Mouse (Mus musculus) erythroblast, embryonic 14.5 days (primary cell): ENCODE data around the gene Ace2. TPM values are rescaled to one million over a fixed set of nuclear protein-coding genes. Genes with fewer than 3 reads are reported as not detected.

Experiments used
- H3K27me3 ChIP-seq: 2 replicates; pipeline ENCODE4 v1.6.1; 2012; ENCODE audit warnings: inconsistent platforms; ENCODE audit not compliant: control insufficient read depth
- H3K36me3 ChIP-seq: 2 replicates; pipeline ENCODE4 v1.6.1; 2012; ENCODE audit warnings: mild to moderate bottlenecking, inconsistent platforms; ENCODE audit not compliant: control insufficient read depth
- H3K4me1 ChIP-seq: 2 replicates; pipeline ENCODE4 v1.6.1; 2012; ENCODE audit warnings: inconsistent platforms; ENCODE audit not compliant: control insufficient read depth
- H3K4me3 ChIP-seq: replicated peaks from 2 replicates; pipeline ENCODE3; 2012; ENCODE audit warnings: moderate library complexity, mild to moderate bottlenecking, inconsistent platforms
- H3K9me3 ChIP-seq: 2 replicates; pipeline ENCODE4 v1.6.1; 2012; ENCODE audit warnings: low read length, inconsistent platforms, mixed read lengths; ENCODE audit not compliant: control insufficient read depth
- GATA1 ChIP-seq: IDR thresholded peaks from 2 replicates; pipeline ENCODE4 v1.6.1; 2012; ENCODE audit warnings: low read length, inconsistent platforms, mixed read lengths
- TAL1 ChIP-seq: IDR thresholded peaks from 3 replicates; pipeline ENCODE4 v1.6.1; 2012; ENCODE audit warnings: low read length, inconsistent platforms, mixed read lengths
- polyA plus RNA-seq: library from polyadenylated mRNA; stranded (reverse); fragments of >175 nt; gene quantifications from 2 replicates; pipeline ENCODE4 v1.2.3, GENCODE M21; 2012

Gene Ace2
- polyA plus RNA-seq, 1 experiment, result not detected

DNA sequence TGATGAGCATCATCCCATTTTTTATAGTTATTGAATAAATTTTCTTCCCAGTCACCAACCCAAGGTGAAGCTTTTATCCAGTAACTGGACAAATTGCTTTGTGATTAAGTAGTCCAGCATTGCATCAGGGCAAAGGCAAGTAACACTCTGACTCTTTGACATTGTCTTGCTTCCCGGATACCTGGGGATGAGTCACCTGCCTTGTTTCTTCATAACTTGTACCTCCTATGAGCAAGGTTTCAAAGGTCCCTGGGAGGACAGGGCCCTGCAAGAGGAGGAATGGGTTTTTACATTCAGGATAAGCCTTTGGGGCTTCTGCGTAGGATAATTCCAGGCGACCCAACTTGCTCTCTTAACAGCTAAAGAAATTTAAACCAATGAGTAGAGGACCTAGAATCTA, 15.2 kb upstream of the Ace2 start:
- H3K4me1 ChIP-seq, result no peaks in the 10 kb centered on the region
- TF ChIP-seq GATA1, result no peak
- no peak for TF ChIP-seq TAL1
- H3K4me3 ChIP-seq, result no peak overlapping the region
- no peaks in the 10 kb centered on the region for H3K9me3 ChIP-seq
- peaks cover 2% of the 10 kb centered on the region; the same call in 1 of the 2 replicates for H3K27me3 ChIP-seq
- H3K36me3 ChIP-seq, result no peaks in the 10 kb centered on the region

DNA sequence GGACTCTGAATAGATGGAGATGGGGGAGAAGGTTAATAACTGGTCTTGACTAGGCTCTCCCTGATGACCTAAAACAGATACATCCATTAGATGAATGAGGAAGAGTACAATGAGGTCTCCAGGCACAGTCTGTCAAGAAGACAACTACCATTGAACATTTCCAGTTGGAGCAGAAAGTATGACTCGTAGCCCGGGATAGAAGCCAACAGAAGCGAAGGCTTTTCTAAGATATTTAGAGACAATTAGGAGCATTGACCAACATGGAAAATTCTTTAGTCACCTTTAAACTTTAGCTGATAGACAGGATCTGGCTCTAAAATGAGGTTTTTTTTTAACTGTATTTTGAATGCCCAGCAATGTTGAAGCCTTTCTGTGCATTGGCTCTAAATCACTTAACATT, 5.6 kb upstream of the Ace2 start:
- H3K9me3 ChIP-seq, result no peaks in the 10 kb centered on the region
- no peak for TF ChIP-seq TAL1
- TF ChIP-seq GATA1, result no peak
- H3K36me3 ChIP-seq, result no peaks in the 10 kb centered on the region
- no peaks in the 10 kb centered on the region for H3K4me1 ChIP-seq
- no peak overlapping the region for H3K4me3 ChIP-seq
- peaks cover 12% of the 10 kb centered on the region for H3K27me3 ChIP-seq

DNA sequence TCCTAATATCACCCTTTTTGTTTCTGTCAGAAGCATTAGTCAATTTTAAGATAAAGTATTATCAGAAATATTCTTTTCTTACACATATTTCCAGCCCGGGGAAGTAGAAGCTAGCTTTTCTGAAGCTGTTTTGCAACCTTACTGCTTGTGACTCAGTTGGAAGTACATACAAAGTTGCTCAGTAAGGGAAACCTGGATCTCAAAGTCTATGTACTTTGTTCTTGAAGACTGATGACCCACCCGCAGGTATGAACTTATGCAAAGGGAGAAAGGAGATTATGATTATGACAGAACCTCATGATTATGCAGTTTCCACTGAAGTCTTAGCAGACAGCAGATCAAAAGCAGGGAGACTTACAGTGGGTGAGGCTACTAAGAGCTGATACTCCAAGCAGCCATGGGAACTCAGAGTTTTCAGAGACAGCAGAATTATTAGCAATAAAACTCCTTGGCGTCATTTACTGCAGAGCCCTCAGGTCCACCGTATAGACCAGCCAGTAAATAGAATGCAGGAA, 3.8 kb upstream of the Ace2 start:
- no peak overlapping the region for H3K4me3 ChIP-seq
- H3K4me1 ChIP-seq, result no peaks in the 10 kb centered on the region
- H3K9me3 ChIP-seq, result no peaks in the 10 kb centered on the region
- peaks cover 12% of the 10 kb centered on the region for H3K27me3 ChIP-seq
- TF ChIP-seq GATA1 (no peak), TAL1 (no peak)
- no peaks in the 10 kb centered on the region for H3K36me3 ChIP-seq

DNA sequence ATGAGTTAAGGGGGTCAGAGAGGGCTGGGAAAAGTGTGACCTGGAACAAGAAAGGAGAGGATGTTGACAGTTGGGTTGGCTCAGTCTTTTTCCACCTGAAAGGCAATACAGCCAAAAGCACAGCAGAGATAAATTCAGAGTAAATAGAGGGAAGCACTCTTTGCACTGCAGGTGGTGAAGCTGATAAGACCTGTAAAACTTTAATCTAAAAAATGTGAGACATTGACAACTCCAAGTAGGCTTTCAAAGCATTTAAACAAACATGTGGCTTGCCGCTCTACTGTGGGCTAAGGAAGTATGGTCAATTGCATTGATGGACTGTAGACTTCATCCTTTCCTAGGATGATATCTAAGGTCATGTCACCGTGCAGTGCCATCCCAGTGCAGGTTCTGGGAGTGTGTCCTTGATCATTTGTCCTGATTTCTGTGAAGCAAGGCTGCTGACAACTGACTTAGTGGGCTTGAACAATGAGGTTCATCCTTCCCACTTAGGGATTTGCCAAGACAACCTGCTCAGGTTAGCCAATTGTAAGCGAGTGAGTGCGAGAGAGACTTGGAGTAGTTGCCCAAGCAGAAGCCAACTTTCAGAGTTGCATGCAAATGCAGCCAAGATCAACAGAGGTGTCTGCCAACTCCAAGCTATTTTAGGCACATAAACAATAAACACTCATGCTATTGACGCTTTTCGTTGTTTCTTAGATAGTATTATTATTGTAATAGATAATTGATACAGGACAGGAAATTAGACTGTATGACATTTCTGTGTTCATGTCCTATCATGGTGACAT, 6.5 kb downstream of the Ace2 start:
- no peak for TF ChIP-seq GATA1
- peak; percentile 35; the same call in 1 of the 3 replicates for TF ChIP-seq TAL1
- Histone ChIP-seq H3K4me1 (peaks cover 23% of the 10 kb centered on the region), H3K9me3 (no peaks in the 10 kb centered on the region), H3K36me3 (no peaks in the 10 kb centered on the region), H3K27me3 (no peaks in the 10 kb centered on the region; the same call in 1 of the 2 replicates), H3K4me3 (no peak overlapping the region)

DNA sequence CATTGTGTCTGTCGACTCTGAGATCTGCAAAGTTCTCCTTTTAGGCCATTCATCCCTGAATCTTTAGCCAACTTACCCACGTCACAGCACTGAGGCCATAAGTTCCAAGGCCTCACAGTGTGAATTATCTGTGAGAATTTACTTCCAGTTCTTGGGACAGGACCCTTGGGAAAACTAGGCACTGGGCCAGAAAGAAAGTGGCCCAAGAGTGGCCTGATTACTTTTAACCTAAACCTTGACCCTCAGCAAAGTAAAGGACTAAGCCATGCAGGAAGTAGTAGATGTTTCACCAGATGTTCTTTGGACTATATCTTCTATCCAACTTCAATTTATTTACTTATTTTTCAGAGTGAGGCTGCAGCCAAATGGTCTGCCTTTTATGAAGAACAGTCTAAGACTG, 13.6 kb downstream of the Ace2 start:
- H3K9me3 ChIP-seq, result peaks cover 2% of the 10 kb centered on the region; the same call in 1 of the 2 replicates
- no peak overlapping the region for H3K4me3 ChIP-seq
- no peak for TF ChIP-seq GATA1
- TF ChIP-seq TAL1, result no peak
- no peaks in the 10 kb centered on the region; the same call in 1 of the 2 replicates for H3K27me3 ChIP-seq
- H3K4me1 ChIP-seq, result no peaks in the 10 kb centered on the region
- no peaks in the 10 kb centered on the region for H3K36me3 ChIP-seq

DNA sequence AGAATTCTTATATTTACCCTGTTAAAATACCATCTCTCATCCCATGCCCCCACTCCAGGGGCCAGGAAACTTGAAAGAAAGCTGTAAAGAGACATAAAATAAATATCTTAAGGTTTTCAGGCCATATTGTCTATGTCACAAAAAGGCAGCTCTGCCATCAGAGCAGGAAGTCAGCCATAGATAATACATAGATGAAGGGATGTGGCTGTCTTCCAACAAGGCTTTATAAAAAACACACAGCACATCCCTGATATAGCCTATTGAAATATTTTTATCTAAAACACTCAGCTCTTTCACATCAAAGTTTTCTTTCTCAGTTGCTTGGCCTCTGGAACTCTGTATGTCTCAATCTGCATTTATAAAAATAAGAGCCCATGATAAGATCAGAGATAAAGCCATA, 14.5 kb downstream of the Ace2 start:
- no peaks in the 10 kb centered on the region for H3K36me3 ChIP-seq
- H3K4me1 ChIP-seq, result no peaks in the 10 kb centered on the region
- TF ChIP-seq GATA1 (no peak), TAL1 (no peak)
- no peaks in the 10 kb centered on the region; the same call in 1 of the 2 replicates for H3K27me3 ChIP-seq
- H3K9me3 ChIP-seq, result peaks cover 2% of the 10 kb centered on the region; the same call in 1 of the 2 replicates
- no peak overlapping the region for H3K4me3 ChIP-seq

DNA sequence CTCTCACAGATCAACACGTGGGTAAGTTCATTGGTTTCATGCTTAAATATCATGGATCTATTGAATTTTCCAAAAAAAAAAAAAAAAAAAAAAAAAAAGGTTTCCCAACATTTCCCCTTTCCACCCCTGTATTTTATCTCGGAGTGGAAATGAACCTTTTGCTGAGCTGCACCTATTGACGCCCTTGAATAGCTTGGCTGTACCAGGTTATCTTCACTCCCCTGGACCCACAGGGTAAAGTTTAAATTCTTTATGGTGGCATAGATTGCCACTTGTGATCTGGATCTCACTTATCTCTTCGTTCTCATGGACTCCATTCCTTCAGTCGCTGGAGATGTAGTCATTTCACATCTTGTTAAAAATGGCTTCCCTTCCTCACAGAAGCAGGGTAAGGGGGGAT, 15.5 kb downstream of the Ace2 start:
- Histone ChIP-seq H3K4me1 (no peaks in the 10 kb centered on the region), H3K27me3 (peaks cover 1% of the 10 kb centered on the region), H3K9me3 (peaks cover 2% of the 10 kb centered on the region; the same call in 1 of the 2 replicates), H3K4me3 (no peak overlapping the region), H3K36me3 (no peaks in the 10 kb centered on the region)
- TF ChIP-seq GATA1, result no peak
- TF ChIP-seq TAL1, result no peak

DNA sequence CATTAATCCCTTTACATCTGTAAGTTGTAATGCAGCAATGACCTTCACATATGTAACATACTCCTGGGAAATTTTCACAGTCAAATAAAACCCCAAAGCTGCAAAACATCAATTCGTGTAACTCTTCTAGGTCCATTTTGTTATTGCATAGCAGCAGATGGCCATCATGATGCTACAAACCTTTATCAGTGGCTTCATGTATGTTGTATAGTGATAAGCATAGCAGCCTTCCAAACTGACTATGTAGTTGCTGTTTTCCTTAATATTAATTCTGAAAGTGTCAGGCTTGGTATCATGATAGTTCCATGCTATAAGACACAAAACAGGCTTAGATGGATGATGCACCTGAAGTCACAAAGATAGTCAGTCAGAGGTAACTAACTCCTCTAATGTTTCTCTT, 25.5 kb downstream of the Ace2 start:
- H3K4me3 ChIP-seq, result no peak overlapping the region
- H3K36me3 ChIP-seq, result no peaks in the 10 kb centered on the region
- peak; percentile 70 for TF ChIP-seq GATA1
- peak; percentile 66 for TF ChIP-seq TAL1
- peaks cover 14% of the 10 kb centered on the region for H3K27me3 ChIP-seq
- H3K9me3 ChIP-seq, result no peaks in the 10 kb centered on the region
- H3K4me1 ChIP-seq, result peaks cover 23% of the 10 kb centered on the region

DNA sequence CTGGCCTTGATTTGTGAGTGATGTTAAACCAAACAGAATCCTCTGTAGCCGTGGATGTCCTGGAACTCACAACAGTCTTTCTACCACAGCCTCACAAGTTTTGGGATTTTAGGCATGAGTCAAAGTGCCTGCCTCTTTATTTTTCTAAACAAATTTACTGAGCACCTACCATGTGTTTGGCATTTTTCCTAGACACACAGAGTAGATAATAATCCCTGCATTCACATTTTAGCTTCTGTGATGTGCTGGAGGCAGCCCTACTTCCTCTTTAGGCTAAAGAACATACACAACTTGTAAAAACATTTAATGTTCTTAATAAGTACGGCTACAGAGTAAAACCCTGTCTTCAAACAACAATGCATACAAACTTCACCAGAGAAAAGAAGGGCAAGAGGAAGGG, 31.9 kb downstream of the Ace2 start:
- Histone ChIP-seq H3K36me3 (no peaks in the 10 kb centered on the region), H3K9me3 (no peaks in the 10 kb centered on the region)
- no peak for TF ChIP-seq GATA1

DNA sequence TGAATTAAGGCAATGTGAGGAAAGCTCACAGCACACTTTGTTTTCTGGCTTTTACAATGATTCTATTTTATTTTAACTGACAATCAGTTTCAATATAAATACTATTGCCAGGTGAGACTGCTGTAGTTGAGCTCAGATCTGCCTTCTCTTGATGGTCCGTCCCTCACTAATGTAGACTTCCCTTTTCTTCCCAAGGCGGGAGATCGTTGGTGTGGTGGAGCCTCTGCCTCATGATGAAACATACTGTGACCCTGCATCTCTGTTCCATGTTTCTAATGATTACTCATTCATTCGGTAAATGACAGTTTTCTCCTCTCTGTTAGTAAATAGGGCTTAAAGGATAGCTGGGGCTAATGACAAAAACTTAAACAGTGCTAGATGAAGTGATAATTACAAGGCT, 34.7 kb downstream of the Ace2 start:
- Histone ChIP-seq H3K36me3 (no peaks in the 10 kb centered on the region), H3K4me1 (peaks cover 2% of the 10 kb centered on the region), H3K4me3 (no peak overlapping the region), H3K9me3 (no peaks in the 10 kb centered on the region), H3K27me3 (peaks cover 12% of the 10 kb centered on the region)
- TF ChIP-seq TAL1 (no peak), GATA1 (no peak)

More for the DNA sequence above, 31.9 kb downstream of the Ace2 start:
- no peaks in the 10 kb centered on the region for H3K4me1 ChIP-seq
- peaks cover 9% of the 10 kb centered on the region for H3K27me3 ChIP-seq
- H3K4me3 ChIP-seq, result no peak overlapping the region
